Comparison of ENCODE assay signal across 11 mouse cellular contexts in genomic region chr16:95833455-95833854, GRCm38 (mm10).
DNase-seq lines count a peak whose midpoint lies in the region; ATAC-seq and TF ChIP-seq lines count a peak whose summit lies in the region.
"Had no signal": no experiment of that assay in that cellular context is flagged by ENCODE, and none has a peak within 500 bp of the region (broad histone marks: within the 10 kb centered on the region; RNA-seq: fewer than 3 reads in every experiment).

No protein-coding gene starts in this region.

- 36% methylated on average over 10 of the region's 10 CpGs for WGBS in neural tube, embryonic 13.5 days
- WGBS in limb, embryonic 14.5 days = 59% methylated on average over 10 of the region's 10 CpGs
- WGBS in forebrain, embryonic 11.5 days = 82% methylated on average over 10 of the region's 10 CpGs

- peak overlapping the region; percentile 70 for H3K27ac ChIP-seq in gastrocnemius, adult 2 months
- H3K27ac ChIP-seq in neural tube, embryonic 13.5 days (replicated peaks) = peak overlapping the region; percentile 56
- peak overlapping the region; percentile 55 for H3K27ac ChIP-seq in limb, embryonic 14.5 days (replicated peaks; ENCODE audit: low read depth, low read length)
- H3K27ac ChIP-seq in forebrain, embryonic 11.5 days (ENCODE audit: low read depth, low read length) = no peak overlapping the region
- H3K27ac ChIP-seq: midbrain, embryonic 12.5 days had no signal

- H3K36me3 ChIP-seq in neural tube, embryonic 13.5 days = no peaks in the 10 kb centered on the region
- no peaks in the 10 kb centered on the region for H3K36me3 ChIP-seq in limb, embryonic 14.5 days (ENCODE audit: control insufficient read depth, insufficient read depth, low read length)
- H3K36me3 ChIP-seq in forebrain, embryonic 11.5 days (ENCODE audit: control insufficient read depth, insufficient read depth, low read length) = no peaks in the 10 kb centered on the region
- H3K36me3 ChIP-seq: midbrain, embryonic 12.5 days had no signal

- no peak for TF ChIP-seq CTCF in gastrocnemius, adult 2 months (IDR thresholded peaks at IDR 0.05)

- H3K4me2 ChIP-seq in neural tube, embryonic 13.5 days = no peak overlapping the region
- H3K4me2 ChIP-seq in limb, embryonic 14.5 days (replicated peaks; ENCODE audit: low read depth, low read length, severe bottlenecking) = no peak overlapping the region
- no peak overlapping the region for H3K4me2 ChIP-seq in forebrain, embryonic 11.5 days (ENCODE audit: low read depth, low read length, severe bottlenecking)
- H3K4me2 ChIP-seq: midbrain, embryonic 12.5 days had no signal

- TF ChIP-seq POLR2A in limb, embryonic 14.5 days (IDR thresholded peaks at IDR 0.05; ENCODE audit: borderline replicate concordance, extremely low read depth, insufficient read depth, insufficient read length) = no peak

- H3K27me3 ChIP-seq in neural tube, embryonic 13.5 days = no peaks in the 10 kb centered on the region
- H3K27me3 ChIP-seq in limb, embryonic 14.5 days (ENCODE audit: control insufficient read depth, insufficient read depth, low read length) = no peaks in the 10 kb centered on the region
- H3K27me3 ChIP-seq in forebrain, embryonic 11.5 days (ENCODE audit: control insufficient read depth, insufficient read depth, low read length) = no peaks in the 10 kb centered on the region
- H3K27me3 ChIP-seq: midbrain, embryonic 12.5 days had no signal

- H3K4me1 ChIP-seq in neural tube, embryonic 13.5 days (replicated peaks) = peaks cover 40% of the 10 kb centered on the region
- H3K4me1 ChIP-seq in limb, embryonic 14.5 days (ENCODE audit: control insufficient read depth, insufficient read depth, low read length) = peaks cover 34% of the 10 kb centered on the region
- peaks cover 12% of the 10 kb centered on the region; the same call in 1 of the 2 replicates for H3K4me1 ChIP-seq in forebrain, embryonic 11.5 days (replicated peaks; ENCODE audit: control insufficient read depth, insufficient read depth, low read length)

- intact Hi-C loops in gastrocnemius, adult 2 months (cut with DNase I) = no loop called here

- H3K9ac ChIP-seq in neural tube, embryonic 13.5 days = no peak overlapping the region
- H3K9ac ChIP-seq in limb, embryonic 14.5 days (ENCODE audit: low read depth, low read length, severe bottlenecking) = no peak overlapping the region
- no peak overlapping the region for H3K9ac ChIP-seq in forebrain, embryonic 11.5 days (ENCODE audit: low read length)
- H3K9ac ChIP-seq: midbrain, embryonic 12.5 days had no signal

- 0 out of 2 replicates have a peak, but pooled peaks have one; percentile 12 for ATAC-seq in neural tube, embryonic 13.5 days (ENCODE audit: low read depth)
- ATAC-seq in limb, embryonic 14.5 days (ENCODE audit: low FRiP score, low read depth) = no peak
- ATAC-seq in forebrain, embryonic 11.5 days (replicated peaks; ENCODE audit: low FRiP score) = no peak
- ATAC-seq in CD4-positive, CD25-positive, alpha-beta regulatory T cell, adult 4 months = no peak

- H3K9me3 ChIP-seq in neural tube, embryonic 13.5 days = no peaks in the 10 kb centered on the region
- H3K9me3 ChIP-seq in limb, embryonic 14.5 days (ENCODE audit: control insufficient read depth, low read length) = no peaks in the 10 kb centered on the region
- H3K9me3 ChIP-seq in forebrain, embryonic 11.5 days (ENCODE audit: control insufficient read depth, low read length) = no peaks in the 10 kb centered on the region
- H3K9me3 ChIP-seq: midbrain, embryonic 12.5 days had no signal

- H3K4me3 ChIP-seq in gastrocnemius, adult 2 months = no peak overlapping the region; the same call in 1 of the 2 replicates
- no peak overlapping the region for H3K4me3 ChIP-seq in neural tube, embryonic 13.5 days
- no peak overlapping the region for H3K4me3 ChIP-seq in limb, embryonic 14.5 days (replicated peaks; ENCODE audit: low read length)
- no peak overlapping the region for H3K4me3 ChIP-seq in forebrain, embryonic 11.5 days (ENCODE audit: low read depth, low read length)
- H3K4me3 ChIP-seq: midbrain, embryonic 12.5 days had no signal

- DNase-seq in gastrocnemius, adult 2 months = peak; percentile 41
- DNase-seq in gastrocnemius, adult 8-10 months (ENCODE audit: low spot score in 2 of 2) = no peak
- no peak for DNase-seq in neural tube, embryonic 10.5 days (ENCODE audit: extremely low spot score, low spot score)
- DNase-seq in limb, embryonic 14.5 days (ENCODE audit: low spot score) = peak; percentile 40
- no peak for DNase-seq in retina, postnatal 1 day
- DNase-seq in forebrain, embryonic 11.5 days (ENCODE audit: low spot score) = no peak
- DNase-seq: cerebellum, postnatal 10 days; right cerebral cortex, postnatal 25 days had no signal

Comparison
In these comparisons a context has a peak if more than half of its experiments do, and no peak if none do; other contexts are left out.
1. DNase-seq: peak in gastrocnemius, adult 2 months (single experiment) and limb, embryonic 14.5 days (single experiment); none in gastrocnemius, adult 8-10 months (0 of 2), neural tube, embryonic 10.5 days (single experiment), retina, postnatal 1 day (single experiment) and forebrain, embryonic 11.5 days (single experiment).